Mouse (Mus musculus): ENCODE measurements around the gene Slk. TPM values are rescaled to one million over a fixed set of nuclear protein-coding genes. Genes with fewer than 3 reads are reported as not detected.

The Slk gene
- polyA plus RNA-seq, 1 experiment from 2014 or later = 11.8 TPM

DNA sequence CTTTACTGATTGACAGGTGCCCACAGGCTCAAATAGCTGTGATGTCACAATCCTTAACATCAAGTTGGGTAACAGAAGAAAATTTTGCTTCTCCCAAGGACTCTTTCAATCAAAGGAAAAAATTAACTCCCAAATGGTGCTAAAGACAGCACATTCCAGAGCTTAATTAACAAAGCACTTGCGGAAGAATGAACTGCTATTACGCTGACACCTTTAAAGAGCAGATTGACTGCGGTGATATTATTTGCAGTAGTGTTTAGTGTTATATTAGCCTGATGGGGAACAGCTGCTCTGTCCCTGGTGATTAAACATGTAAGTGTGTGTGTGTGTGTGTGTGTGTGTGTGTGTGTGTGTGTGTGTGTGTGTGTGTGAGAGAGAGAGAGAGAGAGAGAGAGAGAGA lies 34.4 kb upstream of the Slk start:
- Histone ChIP-seq H3K27me3 (ENCODE audit: control insufficient read depth, insufficient read depth, low read depth, low read length) (no peaks in the 10 kb centered on the region; the same call in 1 of the 2 replicates), H3K4me2 (ENCODE audit: low read depth, low read length) (no peak overlapping the region), H3K27ac (ENCODE audit: low read length) (no peak overlapping the region), H3K9me3 (ENCODE audit: control insufficient read depth, low read length) (no peaks in the 10 kb centered on the region), H3K36me3 (ENCODE audit: control insufficient read depth, insufficient read depth, low read length) (no peaks in the 10 kb centered on the region), H3K9ac (ENCODE audit: low read length) (no peak overlapping the region), H3K4me3 (ENCODE audit: low read length) (no peak overlapping the region), H3K4me1 (replicated peaks; ENCODE audit: control insufficient read depth, insufficient read depth, low read length) (no peaks in the 10 kb centered on the region)
- ATAC-seq (ENCODE audit: low read depth) = no peak
- 55% methylated on average over 3 of the region's 3 CpGs for WGBS

GRCm38 (mm10) chr19:47545528-47545927 lies 34.0 kb upstream of the Slk start:
- no peaks in the 10 kb centered on the region for H3K4me1 ChIP-seq (replicated peaks; ENCODE audit: control insufficient read depth, insufficient read depth, low read length)
- no peak overlapping the region for H3K9ac ChIP-seq (ENCODE audit: low read length)
- H3K9me3 ChIP-seq (ENCODE audit: control insufficient read depth, low read length) = no peaks in the 10 kb centered on the region
- ATAC-seq (ENCODE audit: low read depth) = no peak
- no peak overlapping the region for H3K4me3 ChIP-seq (ENCODE audit: low read length)
- H3K4me2 ChIP-seq (ENCODE audit: low read depth, low read length) = no peak overlapping the region
- no peak overlapping the region for H3K27ac ChIP-seq (ENCODE audit: low read length)
- no peaks in the 10 kb centered on the region for H3K36me3 ChIP-seq (ENCODE audit: control insufficient read depth, insufficient read depth, low read length)
- no peaks in the 10 kb centered on the region; the same call in 1 of the 2 replicates for H3K27me3 ChIP-seq (ENCODE audit: control insufficient read depth, insufficient read depth, low read depth, low read length)

DNA sequence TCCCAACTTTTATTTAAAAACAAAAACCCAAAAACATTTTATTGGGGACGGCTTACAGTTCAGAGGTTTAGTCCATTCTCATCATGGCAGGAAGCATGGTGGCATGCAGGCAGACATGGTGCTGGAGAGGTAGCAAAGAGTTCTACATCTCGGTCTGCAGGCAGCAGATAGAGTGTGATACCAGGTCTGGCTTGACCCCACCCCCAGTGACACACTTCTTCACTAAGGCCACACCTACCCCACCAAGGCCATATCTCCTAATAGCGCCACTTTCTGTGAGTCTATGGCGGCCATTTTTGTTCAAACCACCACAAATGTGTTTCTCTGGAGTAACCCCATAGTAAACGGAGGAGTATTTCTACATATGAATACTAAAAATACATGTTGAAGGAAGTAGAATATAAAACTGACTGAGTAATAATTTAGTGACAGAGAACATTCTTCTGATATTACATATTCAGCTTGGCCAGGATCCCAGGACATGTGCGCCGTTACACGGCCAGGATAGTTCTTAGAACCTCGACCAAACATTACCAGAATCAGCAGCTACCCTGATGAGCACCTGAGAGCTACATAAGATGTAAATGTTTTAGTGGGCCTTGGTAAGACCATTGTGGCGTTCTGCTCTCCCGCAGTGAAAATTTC lies 30.9 kb upstream of the Slk start:
- Histone ChIP-seq H3K4me1 (replicated peaks; ENCODE audit: control insufficient read depth, insufficient read depth, low read length) (no peaks in the 10 kb centered on the region), H3K9ac (ENCODE audit: low read length) (no peak overlapping the region), H3K9me3 (ENCODE audit: control insufficient read depth, low read length) (no peaks in the 10 kb centered on the region), H3K27me3 (ENCODE audit: control insufficient read depth, insufficient read depth, low read depth, low read length) (no peaks in the 10 kb centered on the region), H3K4me3 (ENCODE audit: low read length) (no peak overlapping the region), H3K27ac (ENCODE audit: low read length) (no peak overlapping the region), H3K36me3 (ENCODE audit: control insufficient read depth, insufficient read depth, low read length) (no peaks in the 10 kb centered on the region), H3K4me2 (ENCODE audit: low read depth, low read length) (no peak overlapping the region)
- WGBS = 83% methylated on average over 11 of the region's 11 CpGs
- ATAC-seq (ENCODE audit: low read depth) = no peak

DNA sequence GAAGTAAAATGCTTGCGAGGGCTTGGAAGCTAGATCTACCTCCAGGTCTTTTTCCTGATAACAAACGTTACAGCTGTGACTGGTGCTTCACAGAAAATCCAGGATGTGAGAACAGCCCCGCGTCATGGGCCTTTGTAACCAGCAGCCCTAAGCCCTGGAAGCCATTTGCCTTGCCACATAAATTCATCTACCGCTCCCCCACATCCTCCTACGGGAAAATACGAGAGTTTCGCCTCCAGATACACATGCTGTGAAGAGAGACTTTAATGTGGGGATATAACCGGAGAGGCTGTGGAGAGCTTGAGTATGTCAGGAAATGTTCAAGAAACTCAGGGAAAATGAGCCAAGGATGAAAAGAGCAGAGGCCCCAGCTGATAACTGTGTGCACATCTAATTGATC lies 30.3 kb upstream of the Slk start:
- Histone ChIP-seq H3K27ac (ENCODE audit: low read length) (no peak overlapping the region), H3K4me1 (replicated peaks; ENCODE audit: control insufficient read depth, insufficient read depth, low read length) (no peaks in the 10 kb centered on the region), H3K9me3 (ENCODE audit: control insufficient read depth, low read length) (no peaks in the 10 kb centered on the region), H3K4me2 (ENCODE audit: low read depth, low read length) (no peak overlapping the region), H3K36me3 (ENCODE audit: control insufficient read depth, insufficient read depth, low read length) (no peaks in the 10 kb centered on the region), H3K9ac (ENCODE audit: low read length) (no peak overlapping the region), H3K27me3 (ENCODE audit: control insufficient read depth, insufficient read depth, low read depth, low read length) (no peaks in the 10 kb centered on the region), H3K4me3 (ENCODE audit: low read length) (no peak overlapping the region)
- no peak for ATAC-seq (ENCODE audit: low read depth)
- WGBS = 75% methylated on average over 9 of the region's 9 CpGs

DNA sequence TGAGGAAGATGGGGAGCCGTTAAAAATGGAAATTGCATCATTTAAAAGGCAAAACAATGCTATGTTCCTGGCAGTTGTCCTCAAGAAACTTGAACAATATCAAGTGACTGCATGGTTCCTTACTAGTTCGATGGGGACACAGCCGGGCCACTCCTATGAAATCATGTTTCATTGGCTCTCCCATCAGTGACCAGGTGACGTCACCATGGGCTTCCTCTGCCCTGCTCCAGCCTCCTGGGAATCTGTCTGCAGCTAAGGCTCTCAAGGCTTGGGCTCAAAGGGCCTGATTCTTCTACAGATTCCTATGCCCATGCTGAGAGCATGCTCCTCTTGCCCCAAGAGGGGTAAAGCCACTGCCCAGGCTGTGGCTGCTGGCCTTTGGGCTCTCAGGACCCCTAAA lies 29.9 kb upstream of the Slk start:
- H3K4me1 ChIP-seq (replicated peaks; ENCODE audit: control insufficient read depth, insufficient read depth, low read length) = no peaks in the 10 kb centered on the region
- no peaks in the 10 kb centered on the region for H3K36me3 ChIP-seq (ENCODE audit: control insufficient read depth, insufficient read depth, low read length)
- H3K9ac ChIP-seq (ENCODE audit: low read length) = no peak overlapping the region
- H3K4me2 ChIP-seq (ENCODE audit: low read depth, low read length) = no peak overlapping the region
- no peaks in the 10 kb centered on the region for H3K9me3 ChIP-seq (ENCODE audit: control insufficient read depth, low read length)
- no peaks in the 10 kb centered on the region for H3K27me3 ChIP-seq (ENCODE audit: control insufficient read depth, insufficient read depth, low read depth, low read length)
- 85% methylated on average over 4 of the region's 4 CpGs for WGBS
- ATAC-seq (ENCODE audit: low read depth) = no peak
- H3K4me3 ChIP-seq (ENCODE audit: low read length) = no peak overlapping the region
- no peak overlapping the region for H3K27ac ChIP-seq (ENCODE audit: low read length)

GRCm38 (mm10) chr19:47559145-47559544 lies 20.3 kb upstream of the Slk start:
- peaks cover 15% of the 10 kb centered on the region for H3K4me1 ChIP-seq (replicated peaks; ENCODE audit: control insufficient read depth, insufficient read depth, low read length)
- ATAC-seq (ENCODE audit: low read depth) = no peak
- H3K36me3 ChIP-seq (ENCODE audit: control insufficient read depth, insufficient read depth, low read length) = no peaks in the 10 kb centered on the region
- no peaks in the 10 kb centered on the region for H3K9me3 ChIP-seq (ENCODE audit: control insufficient read depth, low read length)
- WGBS = 69% methylated on average over 5 of the region's 5 CpGs
- no peak overlapping the region for H3K9ac ChIP-seq (ENCODE audit: low read length)
- H3K27me3 ChIP-seq (ENCODE audit: control insufficient read depth, insufficient read depth, low read depth, low read length) = no peaks in the 10 kb centered on the region
- no peak overlapping the region for H3K4me3 ChIP-seq (ENCODE audit: low read length)
- no peak overlapping the region for H3K27ac ChIP-seq (ENCODE audit: low read length)
- H3K4me2 ChIP-seq (ENCODE audit: low read depth, low read length) = no peak overlapping the region

DNA sequence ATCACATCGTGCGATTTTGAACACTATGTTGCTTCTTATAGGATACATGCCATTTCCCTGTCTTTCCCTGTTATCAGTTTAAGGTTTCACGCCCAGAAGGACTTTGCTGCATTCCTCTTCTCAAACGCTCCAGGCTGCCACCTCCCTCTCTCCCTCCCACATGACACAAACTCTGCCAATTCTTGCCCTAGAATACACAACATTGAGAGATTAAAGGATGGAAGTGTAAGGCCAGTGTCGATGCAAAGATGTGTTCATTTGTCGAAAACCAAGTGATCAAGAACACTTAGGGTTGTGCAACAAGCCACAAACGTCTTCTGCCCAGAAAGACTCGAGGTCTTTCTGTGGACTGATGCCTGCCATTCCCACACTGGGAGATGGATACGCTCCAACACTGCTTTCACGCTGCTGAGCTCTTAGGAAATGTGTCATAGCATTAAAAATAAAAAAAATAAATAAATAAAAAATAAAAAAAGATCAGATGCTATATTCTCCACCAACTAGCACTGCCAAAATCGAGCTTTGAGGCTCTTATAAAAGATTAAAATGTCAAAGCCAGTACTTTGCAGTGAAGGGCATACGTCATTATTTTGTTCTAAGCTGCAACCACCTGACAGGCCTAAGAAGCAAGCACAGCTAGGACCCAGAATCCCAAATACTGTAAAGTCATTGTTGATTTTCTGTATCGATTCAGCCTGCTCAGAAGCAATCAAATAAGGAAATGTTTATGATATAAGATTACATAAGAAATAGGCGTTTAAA lies 19.5 kb upstream of the Slk start:
- no peaks in the 10 kb centered on the region for H3K27me3 ChIP-seq (ENCODE audit: control insufficient read depth, insufficient read depth, low read depth, low read length)
- H3K9me3 ChIP-seq (ENCODE audit: control insufficient read depth, low read length) = no peaks in the 10 kb centered on the region
- H3K4me3 ChIP-seq (ENCODE audit: low read length) = no peak overlapping the region
- ATAC-seq (ENCODE audit: low read depth) = peak; percentile 12; the same call in 1 of the 2 replicates
- H3K9ac ChIP-seq (ENCODE audit: low read length) = no peak overlapping the region
- H3K27ac ChIP-seq (ENCODE audit: low read length) = no peak overlapping the region
- WGBS = 44% methylated on average over 14 of the region's 14 CpGs
- no peaks in the 10 kb centered on the region for H3K36me3 ChIP-seq (ENCODE audit: control insufficient read depth, insufficient read depth, low read length)
- H3K4me2 ChIP-seq (ENCODE audit: low read depth, low read length) = no peak overlapping the region
- peaks cover 15% of the 10 kb centered on the region for H3K4me1 ChIP-seq (replicated peaks; ENCODE audit: control insufficient read depth, insufficient read depth, low read length)

DNA sequence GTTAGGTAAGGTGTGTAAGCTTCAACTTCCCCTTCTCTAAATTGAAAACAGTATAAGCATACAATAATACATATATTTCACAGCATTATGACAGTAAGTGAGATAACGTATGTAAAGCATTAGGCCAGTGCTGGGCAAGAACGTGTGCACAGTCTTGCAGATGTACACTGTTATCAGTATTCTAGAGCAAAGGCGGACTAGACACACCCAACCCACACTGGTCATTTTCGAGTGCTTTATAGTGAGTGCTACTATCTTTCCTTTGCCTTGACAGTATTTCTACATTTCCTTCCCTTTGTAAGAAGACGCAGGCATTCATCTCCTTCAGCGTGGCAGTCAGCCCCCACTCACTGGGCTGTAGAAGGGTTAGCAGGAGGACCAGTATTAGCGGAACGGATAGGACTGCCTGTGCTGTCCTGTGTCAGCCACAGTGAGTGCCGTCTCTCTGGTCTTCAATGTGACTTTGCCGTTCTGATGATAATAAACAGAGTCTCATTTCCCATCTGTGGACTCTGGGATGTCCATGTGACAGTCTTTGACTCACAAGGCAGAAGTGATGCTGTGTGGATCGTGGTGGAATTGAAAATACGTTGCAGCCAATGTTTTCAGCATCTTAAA lies 18.8 kb upstream of the Slk start:
- peaks cover 15% of the 10 kb centered on the region for H3K4me1 ChIP-seq (replicated peaks; ENCODE audit: control insufficient read depth, insufficient read depth, low read length)
- H3K9me3 ChIP-seq (ENCODE audit: control insufficient read depth, low read length) = no peaks in the 10 kb centered on the region
- 72% methylated on average over 12 of the region's 12 CpGs for WGBS
- no peaks in the 10 kb centered on the region for H3K36me3 ChIP-seq (ENCODE audit: control insufficient read depth, insufficient read depth, low read length)
- no peaks in the 10 kb centered on the region for H3K27me3 ChIP-seq (ENCODE audit: control insufficient read depth, insufficient read depth, low read depth, low read length)
- no peak overlapping the region for H3K27ac ChIP-seq (ENCODE audit: low read length)
- no peak overlapping the region for H3K4me2 ChIP-seq (ENCODE audit: low read depth, low read length)
- H3K9ac ChIP-seq (ENCODE audit: low read length) = no peak overlapping the region
- no peak for ATAC-seq (ENCODE audit: low read depth)
- H3K4me3 ChIP-seq (ENCODE audit: low read length) = no peak overlapping the region

DNA sequence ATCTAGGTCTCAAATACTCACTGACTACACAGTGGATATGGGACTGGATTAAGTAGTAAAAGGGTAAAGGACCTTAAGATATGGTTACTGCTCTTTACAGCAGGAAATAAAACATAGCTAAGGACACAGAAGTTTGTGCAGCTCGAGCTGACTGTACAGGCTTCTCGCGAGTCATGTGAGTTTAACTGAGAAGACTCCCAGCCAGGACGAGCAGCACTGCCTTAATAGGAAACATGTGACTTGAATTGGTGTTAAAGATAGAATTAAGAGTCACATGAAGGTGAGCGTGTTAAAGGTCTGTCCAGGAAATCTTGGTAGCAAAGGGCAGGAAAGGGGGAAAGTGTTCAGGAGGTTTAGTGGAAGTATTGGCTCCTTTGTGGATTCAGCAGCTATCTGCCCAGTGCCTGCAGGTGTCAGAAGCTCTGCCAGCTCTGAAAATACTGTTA lies 17.5 kb upstream of the Slk start:
- Histone ChIP-seq H3K36me3 (ENCODE audit: control insufficient read depth, insufficient read depth, low read length) (no peaks in the 10 kb centered on the region), H3K4me2 (ENCODE audit: low read depth, low read length) (no peak overlapping the region), H3K9me3 (ENCODE audit: control insufficient read depth, low read length) (no peaks in the 10 kb centered on the region), H3K27me3 (ENCODE audit: control insufficient read depth, insufficient read depth, low read depth, low read length) (no peaks in the 10 kb centered on the region), H3K4me1 (replicated peaks; ENCODE audit: control insufficient read depth, insufficient read depth, low read length) (peaks cover 17% of the 10 kb centered on the region), H3K27ac (ENCODE audit: low read length) (no peak overlapping the region), H3K4me3 (ENCODE audit: low read length) (no peak overlapping the region), H3K9ac (ENCODE audit: low read length) (no peak overlapping the region)
- 42% methylated on average over 5 of the region's 5 CpGs for WGBS
- no peak for ATAC-seq (ENCODE audit: low read depth)

Measured in lung, embryonic 16.5 days (tissue).